Mouse (Mus musculus): Measurements from ENCODE around the gene Elfn1.

Gene Elfn1

GRCm38 (mm10) chr5:139977476-139977875 is 69.7 kb downstream of the Elfn1 start:
- DNase-seq = no peak

GRCm38 (mm10) chr5:139978525-139979276 is 71.0 kb downstream of the Elfn1 start:
- peak in 1 of 2 experiments; percentile 20 for DNase-seq

GRCm38 (mm10) chr5:139979371-139979770 is 71.6 kb downstream of the Elfn1 start:
- DNase-seq = no peak

GRCm38 (mm10) chr5:139981976-139982375 is 74.2 kb downstream of the Elfn1 start:
- no peak for DNase-seq

- peak; percentile 46 to 67 for DNase-seq
Measured at GRCm38 (mm10) chr5:139985073-139985746, 77.5 kb downstream of the Elfn1 start.

- no peak for DNase-seq
Measured at GRCm38 (mm10) chr5:139991531-139991930, 83.8 kb downstream of the Elfn1 start.

- DNase-seq = peak; percentile 57 to 67
Measured at GRCm38 (mm10) chr5:139998321-139998720, 90.6 kb downstream of the Elfn1 start.

GRCm38 (mm10) chr5:139998916-139999315 is 91.2 kb downstream of the Elfn1 start:
- no peak for DNase-seq

- DNase-seq = no peak
Measured at GRCm38 (mm10) chr5:140002541-140002940, 94.8 kb downstream of the Elfn1 start.

- DNase-seq = no peak
Measured at GRCm38 (mm10) chr5:140006861-140007260, 99.1 kb downstream of the Elfn1 start.

- DNase-seq = no peak
Measured at GRCm38 (mm10) chr5:140007656-140008522, 100.1 kb downstream of the Elfn1 start.

GRCm38 (mm10) chr5:140008523-140008806 is 100.7 kb downstream of the Elfn1 start:
- no peak for DNase-seq

GRCm38 (mm10) chr5:140009083-140009655 is 101.4 kb downstream of the Elfn1 start:
- no peak for DNase-seq

- DNase-seq = no peak
Measured at GRCm38 (mm10) chr5:140010405-140010804, 102.7 kb downstream of the Elfn1 start.

- DNase-seq = no peak
Measured at GRCm38 (mm10) chr5:140012286-140012967, 104.7 kb downstream of the Elfn1 start.

GRCm38 (mm10) chr5:140013652-140014051 is 105.9 kb downstream of the Elfn1 start:
- DNase-seq = no peak

- DNase-seq = no peak
Measured at GRCm38 (mm10) chr5:140016896-140017295, 109.2 kb downstream of the Elfn1 start.

- no peak for DNase-seq
Measured at GRCm38 (mm10) chr5:140018780-140019179, 111.0 kb downstream of the Elfn1 start.

GRCm38 (mm10) chr5:140019616-140020015 is 111.9 kb downstream of the Elfn1 start:
- DNase-seq = no peak

GRCm38 (mm10) chr5:140021755-140022154 is 114.0 kb downstream of the Elfn1 start:
- DNase-seq = no peak

- no peak for DNase-seq
Measured at GRCm38 (mm10) chr5:140022861-140023260, 115.1 kb downstream of the Elfn1 start.

- peak; percentile 88 to 94 for DNase-seq
Measured at GRCm38 (mm10) chr5:140023941-140024500, 116.3 kb downstream of the Elfn1 start.

Data from kidney, postnatal 25 days (tissue).